Mouse (Mus musculus): ENCODE data around the gene Sh3rf1. TPM values are rescaled to one million over a fixed set of nuclear protein-coding genes. Genes with fewer than 3 reads are reported as not detected.
A peak's percentile ranks its signal among the peaks of the same experiment; 100 is the strongest.

Sh3rf1 gene
- polyA plus RNA-seq, 1 experiment = 18.3 TPM

DNA sequence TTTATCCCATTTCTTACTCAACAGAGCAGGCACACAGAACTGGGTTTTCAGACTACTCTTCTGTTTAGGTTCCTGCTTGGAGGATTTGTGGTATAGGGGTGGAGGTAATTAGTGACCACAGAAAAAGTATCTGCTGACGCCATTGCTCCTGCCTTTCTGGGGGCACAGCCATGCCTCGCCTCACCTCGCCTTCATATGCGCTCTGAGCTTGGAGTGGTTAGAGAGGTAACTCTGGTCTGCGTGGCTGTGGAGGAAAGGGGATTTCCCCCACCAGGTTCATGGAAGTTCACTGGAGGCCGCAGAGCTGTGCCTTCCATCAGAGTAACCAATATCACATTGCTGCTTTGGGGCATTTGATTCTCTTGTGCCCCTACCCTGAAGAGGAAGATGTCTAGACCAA, 123.9 kb downstream of the Sh3rf1 start:
- H3K36me3 ChIP-seq (ENCODE audit: control insufficient read depth, insufficient read depth, low read length) = peaks cover 12% of the 10 kb centered on the region

DNA sequence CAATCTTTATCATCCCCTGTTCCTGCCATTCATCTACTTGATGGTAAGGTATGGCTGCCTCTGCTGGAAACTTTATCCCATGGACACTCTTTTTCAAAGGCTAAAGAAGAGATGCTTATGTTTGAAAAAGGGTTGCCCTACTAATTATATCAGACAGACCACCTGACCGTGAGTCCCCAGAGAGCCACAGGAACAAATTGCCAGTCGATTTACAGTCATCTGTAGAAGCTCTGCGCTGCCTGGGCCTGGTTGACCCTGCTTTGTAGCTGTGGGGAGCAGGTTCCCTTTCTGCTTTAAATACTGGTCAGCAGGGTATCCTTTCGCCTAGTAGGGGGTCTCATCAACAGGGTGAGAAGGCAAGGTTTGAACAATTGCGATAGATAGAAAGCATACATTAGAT, 124.4 kb downstream of the Sh3rf1 start:
- H3K36me3 ChIP-seq (ENCODE audit: control insufficient read depth, insufficient read depth, low read length) = peaks cover 12% of the 10 kb centered on the region

More for the DNA sequence above, 123.9 kb downstream of the Sh3rf1 start:
- Histone ChIP-seq H3K27me3 (ENCODE audit: control insufficient read depth, insufficient read depth, low read length) (no peaks in the 10 kb centered on the region), H3K4me3 (ENCODE audit: low read depth, low read length) (no peak overlapping the region), H3K27ac (ENCODE audit: insufficient read depth, low read depth, low read length) (no peak overlapping the region), H3K4me1 (ENCODE audit: control insufficient read depth, insufficient read depth, insufficient read length, low read length) (peaks cover 8% of the 10 kb centered on the region; the same call in 1 of the 2 replicates)
- WGBS = 79% methylated on average over 6 of the region's 6 CpGs
- TF ChIP-seq POLR2A (IDR thresholded peaks at IDR 0.05; ENCODE audit: low read depth, low read length) (no peak), CTCF (IDR thresholded peaks at IDR 0.05; ENCODE audit: extremely low read depth, insufficient read length, insufficient replicate concordance, low read depth, low read length) (no peak)

DNA sequence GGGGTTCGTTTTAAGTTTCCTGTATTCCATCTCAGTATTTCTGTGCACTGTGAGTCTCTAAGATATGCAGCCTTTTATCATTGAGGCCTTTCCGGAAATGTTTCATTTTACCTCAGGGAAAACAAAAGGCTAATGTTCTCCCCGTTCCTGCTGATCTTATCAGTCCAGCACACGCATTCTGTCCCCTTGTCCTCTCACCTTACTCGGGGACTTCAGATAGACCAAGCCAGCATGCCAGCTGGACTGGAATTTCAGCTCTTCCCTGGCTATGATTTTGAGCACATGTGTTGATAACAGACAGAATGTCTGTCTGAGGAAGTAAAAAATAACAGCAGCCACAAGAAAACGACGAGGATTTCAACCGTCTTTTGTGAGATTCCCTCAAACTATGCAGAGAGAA, 124.8 kb downstream of the Sh3rf1 start:
- TF ChIP-seq CTCF (IDR thresholded peaks at IDR 0.05; ENCODE audit: extremely low read depth, insufficient read length, insufficient replicate concordance, low read depth, low read length) (no peak), POLR2A (IDR thresholded peaks at IDR 0.05; ENCODE audit: low read depth, low read length) (no peak)
- 0 out of 2 replicates have a peak overlapping the region, but pooled peaks have one; percentile 12 for H3K27ac ChIP-seq (ENCODE audit: insufficient read depth, low read depth, low read length)
- H3K36me3 ChIP-seq (ENCODE audit: control insufficient read depth, insufficient read depth, low read length) = peaks cover 12% of the 10 kb centered on the region
- 26% methylated on average over 8 of the region's 8 CpGs for WGBS
- peaks cover 5% of the 10 kb centered on the region; the same call in 1 of the 2 replicates for H3K4me1 ChIP-seq (ENCODE audit: control insufficient read depth, insufficient read depth, insufficient read length, low read length)
- no peaks in the 10 kb centered on the region for H3K27me3 ChIP-seq (ENCODE audit: control insufficient read depth, insufficient read depth, low read length)
- H3K4me3 ChIP-seq (ENCODE audit: low read depth, low read length) = no peak overlapping the region

More for the DNA sequence above, 124.4 kb downstream of the Sh3rf1 start:
- Histone ChIP-seq H3K27ac (ENCODE audit: insufficient read depth, low read depth, low read length) (no peak overlapping the region), H3K4me1 (ENCODE audit: control insufficient read depth, insufficient read depth, insufficient read length, low read length) (peaks cover 5% of the 10 kb centered on the region; the same call in 1 of the 2 replicates), H3K4me3 (ENCODE audit: low read depth, low read length) (no peak overlapping the region), H3K27me3 (ENCODE audit: control insufficient read depth, insufficient read depth, low read length) (no peaks in the 10 kb centered on the region)
- TF ChIP-seq CTCF (IDR thresholded peaks at IDR 0.05; ENCODE audit: extremely low read depth, insufficient read length, insufficient replicate concordance, low read depth, low read length) (no peak), POLR2A (IDR thresholded peaks at IDR 0.05; ENCODE audit: low read depth, low read length) (no peak)
- 72% methylated on average over 5 of the region's 5 CpGs for whole genome bisulfite sequencing

DNA sequence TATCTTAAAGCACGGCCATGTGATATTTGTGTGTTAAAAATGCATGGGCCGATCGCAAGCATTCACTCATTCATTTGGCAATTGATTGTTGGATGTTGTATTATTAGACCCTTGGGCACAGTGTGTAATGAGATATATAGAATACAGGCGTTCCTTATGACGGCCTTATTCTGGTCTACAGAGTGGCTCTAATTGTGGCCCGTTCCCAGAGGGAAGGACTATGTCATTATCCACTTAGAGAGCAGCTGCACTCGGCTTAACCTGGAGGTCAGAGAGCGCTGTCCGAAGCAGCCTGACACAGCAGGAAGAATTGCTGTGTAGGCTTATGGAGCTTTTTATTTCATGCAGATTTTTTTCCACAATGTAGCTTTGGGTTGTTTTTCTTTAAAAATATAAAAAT, 126.8 kb downstream of the Sh3rf1 start:
- WGBS = 90% methylated on average over 9 of the region's 9 CpGs
- no peak overlapping the region for H3K27ac ChIP-seq (ENCODE audit: insufficient read depth, low read depth, low read length)
- no peaks in the 10 kb centered on the region for H3K27me3 ChIP-seq (ENCODE audit: control insufficient read depth, insufficient read depth, low read length)
- peaks cover 21% of the 10 kb centered on the region for H3K36me3 ChIP-seq (ENCODE audit: control insufficient read depth, insufficient read depth, low read length)
- TF ChIP-seq CTCF (IDR thresholded peaks at IDR 0.05; ENCODE audit: extremely low read depth, insufficient read length, insufficient replicate concordance, low read depth, low read length) (no peak), POLR2A (IDR thresholded peaks at IDR 0.05; ENCODE audit: low read depth, low read length) (no peak)
- H3K4me1 ChIP-seq (ENCODE audit: control insufficient read depth, insufficient read depth, insufficient read length, low read length) = peaks cover 5% of the 10 kb centered on the region; the same call in 1 of the 2 replicates
- H3K4me3 ChIP-seq (ENCODE audit: low read depth, low read length) = no peak overlapping the region

DNA sequence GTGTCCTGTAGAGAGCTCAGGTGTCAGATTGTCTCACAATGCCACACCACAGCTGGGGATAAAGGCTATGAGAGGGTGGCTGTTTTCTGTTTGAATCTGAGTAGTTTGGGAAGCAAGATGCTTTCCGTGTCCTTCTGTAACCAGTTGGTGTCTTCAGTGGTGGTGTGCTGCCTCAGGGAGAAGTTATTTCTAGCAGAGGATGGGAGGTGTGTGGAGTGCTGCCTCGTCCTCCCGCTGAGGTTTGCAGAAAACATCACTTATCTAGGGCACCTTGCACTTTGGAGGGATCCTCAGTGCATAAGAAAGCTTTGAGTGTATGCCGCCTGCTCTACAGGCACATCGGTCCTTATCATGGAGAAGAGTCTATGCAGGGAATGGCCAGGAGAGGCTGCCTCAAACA, 128.0 kb downstream of the Sh3rf1 start:
- TF ChIP-seq CTCF (IDR thresholded peaks at IDR 0.05; ENCODE audit: extremely low read depth, insufficient read length, insufficient replicate concordance, low read depth, low read length) (no peak), POLR2A (IDR thresholded peaks at IDR 0.05; ENCODE audit: low read depth, low read length) (no peak)
- no peak overlapping the region for H3K4me3 ChIP-seq (ENCODE audit: low read depth, low read length)
- peaks cover 23% of the 10 kb centered on the region for H3K36me3 ChIP-seq (ENCODE audit: control insufficient read depth, insufficient read depth, low read length)
- H3K27ac ChIP-seq (ENCODE audit: insufficient read depth, low read depth, low read length) = no peak overlapping the region
- peaks cover 5% of the 10 kb centered on the region; the same call in 1 of the 2 replicates for H3K4me1 ChIP-seq (ENCODE audit: control insufficient read depth, insufficient read depth, insufficient read length, low read length)
- no peaks in the 10 kb centered on the region for H3K27me3 ChIP-seq (ENCODE audit: control insufficient read depth, insufficient read depth, low read length)
- WGBS = 94% methylated on average over 5 of the region's 5 CpGs

DNA sequence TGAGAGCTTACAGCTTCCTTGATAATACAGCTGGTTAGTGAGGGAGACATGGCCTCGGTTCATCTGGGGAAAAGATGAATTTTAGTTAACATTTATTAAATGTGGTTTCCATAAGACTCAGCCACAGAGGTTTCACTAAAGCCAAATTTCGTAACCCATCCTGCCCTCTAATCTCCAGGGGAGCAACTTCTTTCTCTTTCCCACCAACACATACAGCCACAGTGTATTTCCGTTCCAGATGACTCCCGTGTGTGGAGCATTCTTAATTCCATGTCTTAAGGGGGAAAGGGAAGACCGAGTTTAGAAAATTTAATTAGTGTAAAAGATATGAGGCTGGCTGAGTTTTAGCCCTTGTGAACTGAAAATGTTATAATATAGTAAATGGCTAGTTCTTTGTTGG, 131.8 kb downstream of the Sh3rf1 start:
- Histone ChIP-seq H3K36me3 (ENCODE audit: control insufficient read depth, insufficient read depth, low read length) (peaks cover 25% of the 10 kb centered on the region), H3K27ac (ENCODE audit: insufficient read depth, low read depth, low read length) (no peak overlapping the region), H3K4me1 (ENCODE audit: control insufficient read depth, insufficient read depth, insufficient read length, low read length) (no peaks in the 10 kb centered on the region), H3K4me3 (ENCODE audit: low read depth, low read length) (no peak overlapping the region), H3K27me3 (ENCODE audit: control insufficient read depth, insufficient read depth, low read length) (no peaks in the 10 kb centered on the region)
- WGBS = 90% methylated on average over 5 of the region's 5 CpGs
- TF ChIP-seq CTCF (IDR thresholded peaks at IDR 0.05; ENCODE audit: extremely low read depth, insufficient read length, insufficient replicate concordance, low read depth, low read length) = no peak
- no peak for TF ChIP-seq POLR2A (IDR thresholded peaks at IDR 0.05; ENCODE audit: low read depth, low read length)

DNA sequence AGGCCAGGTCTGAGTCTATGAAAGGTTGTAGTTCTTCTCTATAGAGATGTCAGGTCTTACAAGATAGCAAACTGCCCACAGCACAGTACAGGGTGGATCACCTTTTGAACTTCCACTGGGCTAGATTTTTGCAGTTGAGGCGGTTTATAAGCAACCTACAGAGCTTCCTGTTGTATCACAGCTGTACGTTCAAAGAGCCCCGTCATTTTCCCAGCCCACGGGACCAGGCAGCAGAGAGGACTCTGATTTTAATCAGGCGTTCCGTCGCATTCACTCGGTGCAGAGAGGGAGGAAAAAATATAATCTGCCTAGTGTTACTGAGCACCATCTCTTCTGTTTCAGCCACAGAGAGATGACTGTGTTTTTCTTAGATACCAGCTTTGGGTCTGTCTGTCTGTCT, 135.3 kb downstream of the Sh3rf1 start:
- WGBS = 78% methylated on average over 8 of the region's 8 CpGs
- Histone ChIP-seq H3K4me3 (ENCODE audit: low read depth, low read length) (no peak overlapping the region), H3K36me3 (ENCODE audit: control insufficient read depth, insufficient read depth, low read length) (peaks cover 38% of the 10 kb centered on the region), H3K27me3 (ENCODE audit: control insufficient read depth, insufficient read depth, low read length) (no peaks in the 10 kb centered on the region), H3K27ac (ENCODE audit: insufficient read depth, low read depth, low read length) (no peak overlapping the region), H3K4me1 (ENCODE audit: control insufficient read depth, insufficient read depth, insufficient read length, low read length) (no peaks in the 10 kb centered on the region)
- TF ChIP-seq POLR2A (IDR thresholded peaks at IDR 0.05; ENCODE audit: low read depth, low read length) (no peak), CTCF (IDR thresholded peaks at IDR 0.05; ENCODE audit: extremely low read depth, insufficient read length, insufficient replicate concordance, low read depth, low read length) (no peak)
